Mouse (Mus musculus): ENCODE results near the gene Rint1. TPM values are rescaled to one million over a fixed set of nuclear protein-coding genes. Genes with fewer than 3 reads are reported as not detected.

Gene Rint1
- 6.8 and 12.0 TPM in 2 replicates for polyA plus RNA-seq (2012; rRNA removed; ENCODE audit: low replicate concordance)

GRCm38 (mm10) chr5:23787536-23788389 is at the start of gene Rint1:
Rint1 (plus strand) TSS chr5:23787711.

GRCm38 (mm10) chr5:23782931-23783877 is 4.3 kb upstream of the Rint1 start, which contains the start of gene Pus7:
Pus7 (minus strand) TSS chr5:23783711.

GRCm38 (mm10) chr5:23843674-23844530 is 56.4 kb downstream of the Rint1 start, which contains the start of gene Tomm7:
Tomm7 (minus strand) TSS chr5:23844161.

Other genes starting within 250 kb of the Rint1 start
- gene Srpk2, start 103.1 kb upstream of the Rint1 start, polyA plus RNA-seq (2012; rRNA removed; ENCODE audit: low replicate concordance), result 4.9 and 11.2 TPM in 2 replicates
- gene Pus7, start 4.0 kb upstream of the Rint1 start, polyA plus RNA-seq (2012; rRNA removed; ENCODE audit: low replicate concordance), result 2.5 and 5.3 TPM in 2 replicates
- gene Tomm7, start 56.5 kb downstream of the Rint1 start, polyA plus RNA-seq (2012; rRNA removed; ENCODE audit: low replicate concordance), result 18.9 and 25.6 TPM in 2 replicates
- 3.7 and 8.1 TPM in 2 replicates for gene Fam126a, start 243.0 kb downstream of the Rint1 start, polyA plus RNA-seq (2012; rRNA removed; ENCODE audit: low replicate concordance)